Mouse (Mus musculus): Measurements from ENCODE around the gene Gm6408. TPM values are rescaled to one million over a fixed set of nuclear protein-coding genes. Genes with fewer than 3 reads are reported as not detected.
"Not testable (repeated sequence)": the region's sequence is repeated elsewhere in the genome, so short reads cannot be mapped to it uniquely, and the experiment has no call there.

Gene Gm6408
- polyA plus RNA-seq, 1 experiment, result not detected

GRCm38 (mm10) chr5:146525501-146525900 is 43.7 kb downstream of the Gm6408 start, which contains the start of gene Gm3404:
TSS of gene Gm3404 (plus strand) at chr5:146525801.
- 85% methylated on average over 3 of the region's 3 CpGs for WGBS
- not testable (repeated sequence) for DNase-seq (ENCODE audit: low read depth, low spot score)

Other genes starting within 250 kb of the Gm6408 start
- gene Wasf3, start 97.0 kb upstream of the Gm6408 start, polyA plus RNA-seq (2012; rRNA removed), result 0.98 and 1.3 TPM in 2 replicates
- gene Gm6370, start 9.4 kb downstream of the Gm6408 start, polyA plus RNA-seq (2012; rRNA removed), result not detected in 2 replicates
- gene 4930449I24Rik, start 20.4 kb downstream of the Gm6408 start, polyA plus RNA-seq (2012; rRNA removed), result not detected in 2 replicates
- gene Gm3402, start 32.2 kb downstream of the Gm6408 start, polyA plus RNA-seq (2012; rRNA removed), result not detected in 2 replicates
- gene Gm3404, start 43.8 kb downstream of the Gm6408 start, polyA plus RNA-seq (2012; rRNA removed), result not detected in 2 replicates
- not detected in 2 replicates for gene Gm3409, start 55.7 kb downstream of the Gm6408 start, polyA plus RNA-seq (2012; rRNA removed)
- not detected in 2 replicates for gene Gm3415, start 74.2 kb downstream of the Gm6408 start, polyA plus RNA-seq (2012; rRNA removed)
- not detected in 2 replicates for gene Gpr12, start 103.3 kb downstream of the Gm6408 start, polyA plus RNA-seq (2012; rRNA removed)

Measured in large intestine, adult 2 months (tissue).